Mouse (Mus musculus): ENCODE measurements around the gene Ptgfrn. TPM values are rescaled to one million over a fixed set of nuclear protein-coding genes. Genes with fewer than 3 reads are reported as not detected.

Gene Ptgfrn
- polyA plus RNA-seq, 1 experiment = not detected

DNA sequence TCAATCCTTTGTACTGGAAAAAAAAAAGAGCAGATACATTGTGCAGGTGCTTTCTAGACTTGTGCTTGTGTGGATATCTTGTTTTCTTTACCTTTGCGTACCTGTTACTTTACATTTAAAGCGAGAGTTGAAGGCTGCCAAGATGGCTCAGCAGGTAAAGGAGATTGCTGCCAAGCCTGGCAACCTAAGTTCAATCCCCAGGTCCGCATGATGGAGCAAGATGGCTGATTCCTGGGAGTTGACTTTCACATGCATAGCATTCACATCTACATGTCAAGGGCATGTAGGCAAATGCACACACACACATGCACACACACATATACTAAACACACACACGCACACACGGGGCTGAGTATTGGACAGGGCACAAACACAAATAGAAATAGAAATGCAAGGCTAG is 14.6 kb upstream of the Ptgfrn start:
- no peaks in the 10 kb centered on the region for H3K9me3 ChIP-seq (ENCODE audit: control insufficient read depth, low read length)
- no peak overlapping the region for H3K4me3 ChIP-seq (replicated peaks)
- H3K36me3 ChIP-seq (ENCODE audit: control insufficient read depth) = no peaks in the 10 kb centered on the region
- H3K27me3 ChIP-seq (ENCODE audit: control insufficient read depth) = no peaks in the 10 kb centered on the region
- peaks cover 6% of the 10 kb centered on the region for H3K4me1 ChIP-seq (ENCODE audit: control insufficient read depth)
- TF ChIP-seq GATA1 (IDR thresholded peaks at IDR 0.05; ENCODE audit: low read length) (no peak), TAL1 (IDR thresholded peaks at IDR 0.05; ENCODE audit: low read length) (no peak)

GRCm38 (mm10) chr3:101122479-101122878 is 12.4 kb upstream of the Ptgfrn start:
- H3K4me3 ChIP-seq (replicated peaks) = no peak overlapping the region
- H3K9me3 ChIP-seq (ENCODE audit: control insufficient read depth, low read length) = peaks cover 2% of the 10 kb centered on the region; the same call in 1 of the 2 replicates
- no peaks in the 10 kb centered on the region for H3K27me3 ChIP-seq (ENCODE audit: control insufficient read depth)
- no peak for TF ChIP-seq GATA1 (IDR thresholded peaks at IDR 0.05; ENCODE audit: low read length)
- TF ChIP-seq TAL1 (IDR thresholded peaks at IDR 0.05; ENCODE audit: low read length) = no peak
- no peaks in the 10 kb centered on the region for H3K36me3 ChIP-seq (ENCODE audit: control insufficient read depth)
- no peaks in the 10 kb centered on the region for H3K4me1 ChIP-seq (ENCODE audit: control insufficient read depth)

DNA sequence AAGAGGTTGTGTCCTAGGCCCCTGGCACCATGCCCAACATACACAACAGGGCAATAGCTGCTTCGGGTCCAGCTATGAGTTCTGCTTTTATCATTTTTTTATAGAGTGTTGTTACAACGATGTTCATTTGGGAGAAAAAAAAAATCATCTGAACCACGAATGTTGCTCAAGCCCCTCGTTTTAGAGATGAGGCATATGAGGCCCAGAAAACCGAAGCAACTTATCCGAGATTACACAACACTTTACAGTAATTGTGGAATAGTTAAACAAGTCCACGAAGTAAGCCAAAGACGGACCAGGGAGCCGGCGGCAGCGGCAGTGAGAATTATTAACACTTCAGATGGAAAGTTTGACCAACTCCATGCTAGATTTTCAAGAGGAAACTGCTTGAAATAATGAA is 7.7 kb upstream of the Ptgfrn start:
- TF ChIP-seq GATA1 (IDR thresholded peaks at IDR 0.05; ENCODE audit: low read length) (no peak), TAL1 (IDR thresholded peaks at IDR 0.05; ENCODE audit: low read length) (no peak)
- peaks cover 6% of the 10 kb centered on the region; the same call in 1 of the 2 replicates for H3K9me3 ChIP-seq (ENCODE audit: control insufficient read depth, low read length)
- H3K36me3 ChIP-seq (ENCODE audit: control insufficient read depth) = no peaks in the 10 kb centered on the region
- H3K4me3 ChIP-seq (replicated peaks) = no peak overlapping the region
- H3K4me1 ChIP-seq (ENCODE audit: control insufficient read depth) = no peaks in the 10 kb centered on the region
- no peaks in the 10 kb centered on the region; the same call in 1 of the 2 replicates for H3K27me3 ChIP-seq (ENCODE audit: control insufficient read depth)

DNA sequence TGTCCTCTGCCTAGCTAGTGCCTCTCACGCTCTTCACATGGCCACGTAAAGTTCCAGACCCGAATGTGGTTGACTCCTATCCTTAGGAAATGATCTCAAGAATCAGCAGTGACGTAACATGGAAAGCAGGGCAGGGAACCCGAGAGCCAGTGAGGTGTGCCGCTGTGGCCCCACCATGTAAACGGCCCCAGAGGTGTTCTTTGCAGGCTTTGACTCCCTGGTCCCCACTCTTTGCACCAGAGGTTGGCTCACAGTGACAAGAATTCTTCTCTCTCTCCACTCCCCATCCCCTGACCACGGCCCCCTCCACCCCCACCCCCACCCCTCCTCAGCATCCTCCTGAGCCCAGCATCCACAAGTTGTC is 7.3 kb upstream of the Ptgfrn start:
- no peaks in the 10 kb centered on the region for H3K36me3 ChIP-seq (ENCODE audit: control insufficient read depth)
- H3K9me3 ChIP-seq (ENCODE audit: control insufficient read depth, low read length) = peaks cover 6% of the 10 kb centered on the region; the same call in 1 of the 2 replicates

DNA sequence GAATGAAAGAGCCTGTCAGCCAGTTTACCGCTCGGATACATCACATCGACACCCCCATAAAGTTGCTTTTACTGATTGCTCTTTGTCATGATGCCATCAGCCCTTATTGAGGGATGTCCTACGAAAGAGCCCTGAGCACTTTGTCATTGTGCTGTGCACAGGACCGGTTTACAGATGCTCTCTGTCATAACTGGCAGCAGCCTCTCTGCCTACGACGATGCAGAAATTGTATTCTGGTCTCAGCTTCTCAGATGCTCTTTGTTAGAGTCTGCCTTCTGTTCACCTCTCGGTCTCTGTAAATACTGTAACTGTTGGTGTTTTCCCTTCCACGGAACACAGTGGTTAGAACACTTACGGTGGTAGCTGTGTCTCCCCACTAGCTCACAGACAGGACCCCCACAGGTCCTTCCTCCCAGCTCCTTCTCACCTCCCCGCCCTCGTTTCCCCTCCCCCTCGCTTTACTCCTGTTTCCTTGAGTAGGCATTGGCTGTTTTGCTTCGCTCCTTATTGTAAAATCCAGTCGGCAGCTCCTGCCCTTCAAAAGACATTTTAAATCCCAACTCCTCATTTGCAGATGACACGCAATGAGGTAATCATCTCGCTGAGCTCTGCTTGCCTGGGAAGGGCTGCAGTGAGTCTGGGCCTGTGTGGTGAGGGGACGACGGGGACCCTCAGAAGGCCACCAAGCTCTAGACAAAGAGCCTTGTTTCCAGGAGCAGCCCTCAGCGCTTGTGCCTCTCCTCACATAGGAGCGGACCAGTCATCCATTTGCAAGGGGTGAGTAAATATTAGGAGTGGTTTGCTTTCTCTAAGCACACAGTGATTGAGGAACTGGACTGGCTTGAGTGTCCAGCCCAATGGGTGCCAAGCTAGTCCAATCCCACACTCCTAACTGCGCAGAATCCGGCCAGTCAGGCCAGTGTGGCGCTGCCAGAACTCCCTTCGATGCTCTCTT is 6.6 kb upstream of the Ptgfrn start:
- no peak for TF ChIP-seq GATA1 (IDR thresholded peaks at IDR 0.05; ENCODE audit: low read length)
- no peak for TF ChIP-seq TAL1 (IDR thresholded peaks at IDR 0.05; ENCODE audit: low read length)

More for the DNA sequence above, 7.3 kb upstream of the Ptgfrn start:
- Histone ChIP-seq H3K4me3 (replicated peaks) (no peak overlapping the region), H3K4me1 (ENCODE audit: control insufficient read depth) (no peaks in the 10 kb centered on the region), H3K27me3 (ENCODE audit: control insufficient read depth) (peaks cover 2% of the 10 kb centered on the region)
- no peak for TF ChIP-seq GATA1 (IDR thresholded peaks at IDR 0.05; ENCODE audit: low read length)

GRCm38 (mm10) chr3:101112518-101112894 is 2.4 kb upstream of the Ptgfrn start:
- Histone ChIP-seq H3K9me3 (ENCODE audit: control insufficient read depth, low read length) (peaks cover 4% of the 10 kb centered on the region; the same call in 1 of the 2 replicates), H3K4me3 (replicated peaks) (no peak overlapping the region), H3K4me1 (ENCODE audit: control insufficient read depth) (no peaks in the 10 kb centered on the region), H3K27me3 (ENCODE audit: control insufficient read depth) (peaks cover 49% of the 10 kb centered on the region), H3K36me3 (ENCODE audit: control insufficient read depth) (no peaks in the 10 kb centered on the region)
- TF ChIP-seq TAL1 (IDR thresholded peaks at IDR 0.05; ENCODE audit: low read length) = no peak
- no peak for TF ChIP-seq GATA1 (IDR thresholded peaks at IDR 0.05; ENCODE audit: low read length)

More for the DNA sequence above, 6.6 kb upstream of the Ptgfrn start:
- Histone ChIP-seq H3K27me3 (ENCODE audit: control insufficient read depth) (peaks cover 9% of the 10 kb centered on the region), H3K4me3 (replicated peaks) (no peak overlapping the region), H3K4me1 (ENCODE audit: control insufficient read depth) (no peaks in the 10 kb centered on the region), H3K9me3 (ENCODE audit: control insufficient read depth, low read length) (peaks cover 6% of the 10 kb centered on the region; the same call in 1 of the 2 replicates), H3K36me3 (ENCODE audit: control insufficient read depth) (no peaks in the 10 kb centered on the region)

DNA sequence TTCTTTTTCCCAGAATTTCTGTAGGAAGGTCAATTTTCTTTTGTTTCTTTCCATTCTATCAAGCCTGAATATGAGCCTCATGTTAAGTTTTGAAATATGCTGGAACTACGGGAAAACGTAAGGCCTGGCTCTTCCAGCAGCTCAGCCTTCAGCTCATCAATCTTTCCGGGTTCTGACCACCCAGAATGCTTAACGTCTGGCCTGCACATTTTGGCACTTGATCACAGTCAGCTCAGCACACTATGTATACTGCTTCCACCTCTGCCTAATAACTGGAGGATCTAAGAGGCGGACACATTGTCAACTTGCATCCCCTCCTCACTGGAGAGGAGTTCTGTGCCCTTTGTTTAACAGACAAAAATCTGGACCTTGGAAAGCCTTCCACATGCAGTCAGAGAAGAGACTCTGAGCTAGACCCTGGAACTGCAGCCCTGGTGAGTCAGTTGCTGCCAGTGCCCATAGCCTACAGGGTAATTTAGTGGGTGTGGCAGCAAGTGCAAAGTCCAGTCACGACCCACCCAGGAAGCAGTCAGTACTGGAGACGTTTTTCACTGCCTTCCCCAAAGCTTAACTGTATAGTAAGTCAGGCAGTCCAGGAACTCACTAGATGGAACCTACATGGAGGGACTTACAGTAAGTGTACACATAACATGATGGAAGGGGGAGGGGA is 1.9 kb upstream of the Ptgfrn start:
- H3K36me3 ChIP-seq (ENCODE audit: control insufficient read depth) = no peaks in the 10 kb centered on the region
- H3K4me3 ChIP-seq (replicated peaks) = no peak overlapping the region
- no peak for TF ChIP-seq TAL1 (IDR thresholded peaks at IDR 0.05; ENCODE audit: low read length)
- no peak for TF ChIP-seq GATA1 (IDR thresholded peaks at IDR 0.05; ENCODE audit: low read length)
- H3K4me1 ChIP-seq (ENCODE audit: control insufficient read depth) = no peaks in the 10 kb centered on the region
- no peaks in the 10 kb centered on the region; the same call in 1 of the 2 replicates for H3K9me3 ChIP-seq (ENCODE audit: control insufficient read depth, low read length)
- H3K27me3 ChIP-seq (ENCODE audit: control insufficient read depth) = peaks cover 49% of the 10 kb centered on the region

- Histone ChIP-seq H3K4me1 (ENCODE audit: control insufficient read depth) (no peaks in the 10 kb centered on the region), H3K27me3 (ENCODE audit: control insufficient read depth) (peaks cover 49% of the 10 kb centered on the region), H3K9me3 (ENCODE audit: control insufficient read depth, low read length) (no peaks in the 10 kb centered on the region; the same call in 1 of the 2 replicates), H3K4me3 (replicated peaks) (no peak overlapping the region), H3K36me3 (ENCODE audit: control insufficient read depth) (no peaks in the 10 kb centered on the region)
- no peak for TF ChIP-seq TAL1 (IDR thresholded peaks at IDR 0.05; ENCODE audit: low read length)
- no peak for TF ChIP-seq GATA1 (IDR thresholded peaks at IDR 0.05; ENCODE audit: low read length)
Measured at GRCm38 (mm10) chr3:101111321-101111720, 1.2 kb upstream of the Ptgfrn start.

DNA sequence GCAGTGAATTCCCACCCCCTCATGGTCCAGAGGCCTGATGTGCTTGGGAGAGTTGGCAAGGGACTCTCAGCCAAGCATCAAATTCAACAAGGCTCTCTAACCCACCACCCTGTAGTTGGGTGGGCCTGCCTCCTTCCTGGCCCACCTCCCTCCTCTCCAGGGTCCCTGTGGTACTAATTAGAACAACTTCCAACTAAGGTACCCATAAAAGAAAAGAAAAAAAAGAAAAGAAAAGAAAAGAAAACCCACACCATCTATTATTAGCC is 693 bp upstream of the Ptgfrn start:
- no peak overlapping the region for H3K4me3 ChIP-seq (replicated peaks)
- H3K4me1 ChIP-seq (ENCODE audit: control insufficient read depth) = no peaks in the 10 kb centered on the region
- no peaks in the 10 kb centered on the region for H3K36me3 ChIP-seq (ENCODE audit: control insufficient read depth)
- H3K27me3 ChIP-seq (ENCODE audit: control insufficient read depth) = peaks cover 49% of the 10 kb centered on the region
- no peaks in the 10 kb centered on the region; the same call in 1 of the 2 replicates for H3K9me3 ChIP-seq (ENCODE audit: control insufficient read depth, low read length)
- no peak for TF ChIP-seq GATA1 (IDR thresholded peaks at IDR 0.05; ENCODE audit: low read length)
- TF ChIP-seq TAL1 (IDR thresholded peaks at IDR 0.05; ENCODE audit: low read length) = no peak

All from erythroblast, embryonic 14.5 days (primary cell).